Mouse (Mus musculus) liver, adult 2 months (tissue): ENCODE data around the gene C2cd4a.

Source experiments
- CTCF ChIP-seq: fragments of 200-500 bp; IDR thresholded peaks from 2 replicates; pipeline ENCODE4 v1.5.1; 2011; ENCODE audit warnings: low read depth, low read length, control low read depth
- POLR2A ChIP-seq: fragments of 200-500 bp; IDR thresholded peaks from 2 replicates; pipeline ENCODE4 v1.6.1; 2011; ENCODE audit warnings: low read length, control low read depth; ENCODE audit not compliant: insufficient read depth; ENCODE audit errors: extremely low read depth

GRCm38 (mm10) chr9:67807000-67807399 lies 25.1 kb downstream of the C2cd4a start:
- no peak for TF ChIP-seq POLR2A
- no peak for TF ChIP-seq CTCF
